Mouse (Mus musculus) pancreas, adult 10 weeks (tissue): ENCODE measurements around the gene Meis2. TPM values are rescaled to one million over a fixed set of nuclear protein-coding genes. Genes with fewer than 3 reads are reported as not detected.

Experiments used
- polyA plus RNA-seq: library from polyadenylated mRNA; stranded (reverse); fragments of 350-450 nt; fragmentation: Illumina TruSeq; extraction: RNeasy Lipid Tissue Mini Kit (QIAGEN cat#74804); gene quantifications from one replicate; pipeline ENCODE4 v1.2.3, GENCODE M21; 2015; ENCODE audit warnings: low read depth, low replicate concordance; ENCODE audit not compliant: insufficient read depth

The Meis2 gene
- polyA plus RNA-seq: 14.9 TPM

GRCm38 (mm10) chr2:116065570-116066005 is at the start of gene Meis2:
Gene Meis2 (minus strand): TSS chr2:116065839.

